Mouse (Mus musculus): ENCODE data around the gene Sycn. TPM values are rescaled to one million over a fixed set of nuclear protein-coding genes. Genes with fewer than 3 reads are reported as not detected.

Gene Sycn
- polyA plus RNA-seq, 1 experiment from 2014 or later: not detected

- no peak overlapping the region for H3K4me3 ChIP-seq
- no peaks in the 10 kb centered on the region for H3K36me3 ChIP-seq
- peak overlapping the region; percentile 78 for H3K27ac ChIP-seq
- no peaks in the 10 kb centered on the region for H3K27me3 ChIP-seq
- peak; percentile 61 for ATAC-seq (ENCODE audit: insufficient number of reproducible peaks, insufficient read depth, low FRiP score, low TSS enrichment, low read depth)
- WGBS: 74% methylated on average over 5 of the region's 5 CpGs
- peak overlapping the region; percentile 53 for H3K9ac ChIP-seq
- H3K9me3 ChIP-seq: no peaks in the 10 kb centered on the region
- no peak overlapping the region for H3K4me2 ChIP-seq
- H3K4me1 ChIP-seq: peaks cover 61% of the 10 kb centered on the region
These were observed 35.7 kb downstream of the Sycn start for GRCm38 (mm10) chr7:28576271-28576914.

- H3K36me3 ChIP-seq: no peaks in the 10 kb centered on the region
- no peak overlapping the region for H3K4me2 ChIP-seq
- no peaks in the 10 kb centered on the region for H3K27me3 ChIP-seq
- no peak overlapping the region for H3K4me3 ChIP-seq
- no peaks in the 10 kb centered on the region for H3K9me3 ChIP-seq
- H3K27ac ChIP-seq: peak overlapping the region; percentile 78
- 72% methylated on average over 9 of the region's 9 CpGs for WGBS
- H3K9ac ChIP-seq: 0 out of 2 replicates have a peak overlapping the region, but pooled peaks have one; percentile 53
- H3K4me1 ChIP-seq: peaks cover 52% of the 10 kb centered on the region
- no peak for ATAC-seq (ENCODE audit: insufficient number of reproducible peaks, insufficient read depth, low FRiP score, low TSS enrichment, low read depth)
These were observed 37.3 kb downstream of the Sycn start for GRCm38 (mm10) chr7:28577826-28578542.

DNA sequence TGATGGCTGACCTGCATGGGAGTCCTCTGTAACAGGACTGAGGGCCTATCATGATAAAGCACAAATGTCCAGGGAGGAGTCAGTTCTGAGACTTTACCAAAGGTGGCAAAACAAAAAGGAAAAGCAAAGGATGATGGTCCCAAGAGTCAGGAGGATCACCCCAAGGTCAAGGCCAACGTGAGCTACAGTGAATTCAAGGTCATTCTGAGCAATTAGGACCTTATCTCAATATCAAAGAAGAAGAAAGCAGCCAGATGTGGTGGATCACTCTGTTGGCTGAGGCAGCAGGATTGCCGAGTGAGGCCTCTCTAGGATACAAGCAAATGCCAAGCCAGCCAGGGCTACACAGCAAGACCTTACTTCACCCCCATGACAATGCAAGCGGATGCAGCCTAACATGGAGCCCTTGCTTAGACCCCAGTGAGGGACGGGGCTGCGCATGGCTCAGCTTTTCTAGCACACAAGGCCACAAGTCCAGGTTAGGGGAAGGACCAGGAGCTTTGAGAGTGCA, 37.9 kb downstream of the Sycn start:
- H3K36me3 ChIP-seq: no peaks in the 10 kb centered on the region
- 80% methylated on average over 5 of the region's 5 CpGs for WGBS
- no peak for ATAC-seq (ENCODE audit: insufficient number of reproducible peaks, insufficient read depth, low FRiP score, low TSS enrichment, low read depth)
- H3K9me3 ChIP-seq: no peaks in the 10 kb centered on the region
- peaks cover 57% of the 10 kb centered on the region for H3K4me1 ChIP-seq
- peak overlapping the region; percentile 78; the same call in 1 of the 2 replicates for H3K27ac ChIP-seq
- no peak overlapping the region for H3K4me2 ChIP-seq
- H3K27me3 ChIP-seq: no peaks in the 10 kb centered on the region
- no peak overlapping the region for H3K9ac ChIP-seq
- H3K4me3 ChIP-seq: no peak overlapping the region

DNA sequence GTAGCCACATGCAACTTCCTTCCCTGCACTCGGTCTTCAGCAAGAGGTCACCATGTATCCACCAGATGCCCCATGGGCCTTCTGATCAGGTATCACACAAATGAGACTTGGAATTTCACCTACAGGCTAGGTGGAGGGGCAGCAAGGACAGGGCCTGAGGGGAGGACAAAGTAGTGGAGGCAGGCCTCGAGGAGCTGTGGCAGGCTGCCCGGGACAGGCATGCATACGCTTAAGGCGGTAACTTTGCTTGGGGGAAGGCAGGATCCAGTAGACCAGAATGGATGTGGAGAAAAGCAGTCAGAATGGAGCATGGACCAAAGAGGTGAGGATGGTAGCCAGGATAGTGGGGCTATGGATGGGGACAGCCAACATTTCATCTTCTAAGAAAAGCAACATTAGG, 39.1 kb downstream of the Sycn start:
- Histone ChIP-seq H3K27me3 (no peaks in the 10 kb centered on the region), H3K4me1 (peaks cover 70% of the 10 kb centered on the region), H3K36me3 (no peaks in the 10 kb centered on the region), H3K9me3 (no peaks in the 10 kb centered on the region), H3K9ac (0 out of 2 replicates have a peak overlapping the region, but pooled peaks have one; percentile 0), H3K4me3 (no peak overlapping the region), H3K27ac (no peak overlapping the region), H3K4me2 (no peak overlapping the region)
- no peak for ATAC-seq (ENCODE audit: insufficient number of reproducible peaks, insufficient read depth, low FRiP score, low TSS enrichment, low read depth)
- 61% methylated on average over 5 of the region's 5 CpGs for WGBS

GRCm38 (mm10) chr7:28581721-28582120, 41.0 kb downstream of the Sycn start:
- no peaks in the 10 kb centered on the region for H3K9me3 ChIP-seq
- no peak for ATAC-seq (ENCODE audit: insufficient number of reproducible peaks, insufficient read depth, low FRiP score, low TSS enrichment, low read depth)
- H3K27me3 ChIP-seq: no peaks in the 10 kb centered on the region
- H3K4me3 ChIP-seq: no peak overlapping the region
- no peak overlapping the region for H3K4me2 ChIP-seq
- no peak overlapping the region for H3K9ac ChIP-seq
- no peak overlapping the region for H3K27ac ChIP-seq
- WGBS: 89% methylated on average over 4 of the region's 4 CpGs
- H3K4me1 ChIP-seq: peaks cover 74% of the 10 kb centered on the region
- H3K36me3 ChIP-seq: no peaks in the 10 kb centered on the region

DNA sequence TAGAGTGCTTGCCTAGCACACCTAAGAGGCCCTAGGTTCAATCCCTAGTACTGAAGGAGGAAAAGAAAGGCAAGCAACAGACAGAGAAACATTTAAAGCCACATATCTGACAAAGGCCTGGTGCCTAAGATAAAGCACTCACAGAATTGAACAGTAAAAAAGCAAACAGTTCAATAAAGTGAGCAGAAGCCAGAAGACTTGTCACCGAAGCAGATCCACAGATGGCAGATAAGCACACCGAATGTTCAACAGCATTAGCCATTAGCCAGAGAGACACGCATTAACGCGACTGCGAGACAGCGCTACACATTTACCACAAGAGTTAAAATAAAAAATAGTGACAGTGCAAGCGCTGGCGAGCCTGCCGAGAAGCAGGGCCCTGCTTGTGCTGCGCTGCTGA, 42.2 kb downstream of the Sycn start:
- no peaks in the 10 kb centered on the region for H3K36me3 ChIP-seq
- peaks cover 74% of the 10 kb centered on the region for H3K4me1 ChIP-seq
- no peaks in the 10 kb centered on the region for H3K27me3 ChIP-seq
- H3K27ac ChIP-seq: no peak overlapping the region
- no peak for ATAC-seq (ENCODE audit: insufficient number of reproducible peaks, insufficient read depth, low FRiP score, low TSS enrichment, low read depth)
- 81% methylated on average over 11 of the region's 11 CpGs for WGBS
- H3K9ac ChIP-seq: no peak overlapping the region
- H3K9me3 ChIP-seq: no peaks in the 10 kb centered on the region
- no peak overlapping the region for H3K4me2 ChIP-seq
- H3K4me3 ChIP-seq: no peak overlapping the region

DNA sequence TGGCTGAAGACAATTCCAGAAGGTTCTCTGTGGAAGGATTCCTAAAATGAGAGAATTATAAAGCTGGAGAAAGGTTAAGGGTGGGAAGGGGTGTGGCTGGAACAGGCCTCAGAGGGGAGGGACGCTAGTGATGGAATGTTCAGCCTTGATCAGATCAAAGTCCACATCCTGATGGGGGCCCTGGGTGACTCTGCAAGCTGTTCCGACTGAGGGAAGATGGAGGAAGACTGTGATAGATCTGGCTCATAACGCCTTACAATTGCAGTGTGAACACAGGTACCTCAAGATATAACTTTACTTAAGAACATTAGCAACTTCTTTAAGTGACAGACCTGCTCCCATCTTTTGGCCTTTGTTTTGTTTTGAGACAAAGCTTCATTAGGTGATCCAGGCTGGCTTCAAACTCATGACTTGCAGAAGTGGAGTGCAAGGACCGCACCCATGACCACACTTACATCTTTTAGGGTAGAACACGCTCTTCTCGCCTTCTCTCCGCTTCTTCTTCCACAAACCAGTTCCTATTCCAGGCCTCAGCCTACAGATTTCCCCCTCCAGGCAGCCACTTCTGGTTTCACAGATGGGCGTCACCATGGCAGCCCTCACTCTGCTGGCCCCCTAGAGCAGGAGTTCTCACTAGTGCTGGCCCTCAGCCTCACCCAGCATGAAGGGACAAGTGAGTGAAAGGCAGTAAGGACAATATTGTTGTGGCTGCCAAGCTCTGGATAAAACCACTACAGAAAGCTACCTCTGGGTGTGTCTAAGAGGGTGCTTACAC, 43.1 kb downstream of the Sycn start:
- Histone ChIP-seq H3K4me2 (no peak overlapping the region), H3K9me3 (no peaks in the 10 kb centered on the region), H3K36me3 (no peaks in the 10 kb centered on the region), H3K27ac (peak overlapping the region; percentile 5; the same call in 1 of the 2 replicates), H3K4me1 (peaks cover 74% of the 10 kb centered on the region), H3K4me3 (no peak overlapping the region), H3K27me3 (no peaks in the 10 kb centered on the region), H3K9ac (no peak overlapping the region)
- ATAC-seq (ENCODE audit: insufficient number of reproducible peaks, insufficient read depth, low FRiP score, low TSS enrichment, low read depth): no peak
- WGBS: 68% methylated on average over 8 of the region's 8 CpGs

DNA sequence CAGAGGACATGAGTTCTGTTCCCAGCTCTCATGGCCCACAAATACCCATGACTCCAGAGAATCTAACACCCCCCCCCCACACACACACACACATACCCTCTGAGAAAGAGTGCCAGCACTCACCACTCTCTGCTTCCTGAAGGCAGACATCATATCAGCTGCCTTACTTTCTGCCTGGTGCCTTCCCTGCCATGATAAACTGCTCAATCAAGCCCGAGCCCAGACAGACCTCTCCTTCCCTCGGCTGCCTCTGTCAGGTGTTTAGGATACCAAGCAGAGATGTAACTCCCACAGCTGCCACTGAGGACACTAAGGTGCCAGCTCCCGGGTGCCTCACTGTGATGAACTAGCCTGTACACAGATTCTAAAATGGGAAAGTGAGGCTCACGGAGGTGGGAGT, 43.8 kb downstream of the Sycn start:
- Histone ChIP-seq H3K27ac (0 out of 2 replicates have a peak overlapping the region, but pooled peaks have one; percentile 5), H3K36me3 (no peaks in the 10 kb centered on the region), H3K4me3 (no peak overlapping the region), H3K4me2 (no peak overlapping the region), H3K9me3 (no peaks in the 10 kb centered on the region), H3K4me1 (peaks cover 74% of the 10 kb centered on the region), H3K27me3 (no peaks in the 10 kb centered on the region), H3K9ac (no peak overlapping the region)
- no peak for ATAC-seq (ENCODE audit: insufficient number of reproducible peaks, insufficient read depth, low FRiP score, low TSS enrichment, low read depth)
- WGBS: 73% methylated on average over 4 of the region's 4 CpGs

GRCm38 (mm10) chr7:28585001-28585400, 44.3 kb downstream of the Sycn start:
- Histone ChIP-seq H3K9ac (no peak overlapping the region), H3K27me3 (no peaks in the 10 kb centered on the region), H3K36me3 (no peaks in the 10 kb centered on the region), H3K4me3 (no peak overlapping the region), H3K9me3 (no peaks in the 10 kb centered on the region), H3K4me1 (peaks cover 71% of the 10 kb centered on the region), H3K27ac (peak overlapping the region; percentile 36; the same call in 1 of the 2 replicates), H3K4me2 (no peak overlapping the region)
- WGBS: 78% methylated on average over 6 of the region's 6 CpGs
- no peak for ATAC-seq (ENCODE audit: insufficient number of reproducible peaks, insufficient read depth, low FRiP score, low TSS enrichment, low read depth)

GRCm38 (mm10) chr7:28586663-28587411, 46.2 kb downstream of the Sycn start:
- no peaks in the 10 kb centered on the region for H3K27me3 ChIP-seq
- H3K9ac ChIP-seq: peak overlapping the region; percentile 58; the same call in 1 of the 2 replicates
- ATAC-seq (ENCODE audit: insufficient number of reproducible peaks, insufficient read depth, low FRiP score, low TSS enrichment, low read depth): no peak
- H3K4me2 ChIP-seq: no peak overlapping the region; the same call in 1 of the 2 replicates
- no peak overlapping the region for H3K4me3 ChIP-seq
- H3K36me3 ChIP-seq: no peaks in the 10 kb centered on the region
- peaks cover 73% of the 10 kb centered on the region for H3K4me1 ChIP-seq
- H3K27ac ChIP-seq: peak overlapping the region; percentile 69
- 45% methylated on average over 6 of the region's 6 CpGs for WGBS
- no peaks in the 10 kb centered on the region for H3K9me3 ChIP-seq

- H3K27me3 ChIP-seq: no peaks in the 10 kb centered on the region
- H3K4me2 ChIP-seq: no peak overlapping the region
- peak overlapping the region; percentile 58 for H3K9ac ChIP-seq
- peak overlapping the region; percentile 69 for H3K27ac ChIP-seq
- no peak overlapping the region for H3K4me3 ChIP-seq
- ATAC-seq (ENCODE audit: insufficient number of reproducible peaks, insufficient read depth, low FRiP score, low TSS enrichment, low read depth): no peak
- no peaks in the 10 kb centered on the region for H3K9me3 ChIP-seq
- H3K4me1 ChIP-seq: peaks cover 81% of the 10 kb centered on the region
- no peaks in the 10 kb centered on the region for H3K36me3 ChIP-seq
These were observed 47.0 kb downstream of the Sycn start for GRCm38 (mm10) chr7:28587644-28588043.
